Mouse (Mus musculus) mammary gland, adult 2 months (tissue): ENCODE data around the gene Snap25. TPM values are rescaled to one million over a fixed set of nuclear protein-coding genes. Genes with fewer than 3 reads are reported as not detected.

Experiments used
- polyA plus RNA-seq: library from polyadenylated mRNA; depleted of rRNA; stranded (reverse); fragments of >200 nt; gene quantifications from 2 replicates; pipeline ENCODE4 v1.2.3, GENCODE M21; 2012; ENCODE audit warnings: low replicate concordance; rRNA removed

Snap25 gene
- 0.34 TPM in 1 of 2 replicates, not detected in the other for polyA plus RNA-seq

GRCm38 (mm10) chr2:136713299-136713758 lies at the start of gene Snap25:
Gene Snap25, plus strand, starts transcription at chr2:136713453.

Other genes with a start within 250 kb of the Snap25 start
- 6.2 and 20.4 TPM in 2 replicates for gene Ankef1, start 211.5 kb upstream of the Snap25 start, polyA plus RNA-seq
- gene AL731706.2, start 172.2 kb downstream of the Snap25 start, polyA plus RNA-seq = not detected in 2 replicates
- gene Slx4ip, start 177.8 kb downstream of the Snap25 start, polyA plus RNA-seq = 0.44 and 1.7 TPM in 2 replicates
- gene AL731706.1, start 177.9 kb downstream of the Snap25 start, polyA plus RNA-seq = 2.0 and 10.1 TPM in 2 replicates
- 3.5 and 9.0 TPM in 2 replicates for gene Mkks, start 177.9 kb downstream of the Snap25 start, polyA plus RNA-seq